Mouse (Mus musculus) G1E (cell line): ENCODE measurements around the gene Gjb5. TPM values are rescaled to one million over a fixed set of nuclear protein-coding genes. Genes with fewer than 3 reads are reported as not detected.

Source experiments
- ATAC-seq: 2 replicates; pipeline ENCODE4 v1.8.0; 2016; ENCODE audit warnings: mild to moderate bottlenecking; ENCODE audit not compliant: insufficient number of reproducible peaks, poor library complexity, low FRiP score, severe bottlenecking; ENCODE audit errors: extremely low read depth
- DNase-seq: peaks from one replicate; pipeline ENCODE4 v3.0.0; 2012; ENCODE audit warnings: low spot score
- H3K27me3 ChIP-seq: 2 replicates; pipeline ENCODE4 v1.6.1; 2012; ENCODE audit warnings: mild to moderate bottlenecking, low read length, inconsistent platforms; ENCODE audit not compliant: insufficient read depth
- H3K36me3 ChIP-seq: replicated peaks from 2 replicates; pipeline ENCODE3; 2012; ENCODE audit warnings: mild to moderate bottlenecking, inconsistent platforms
- H3K4me1 ChIP-seq: 2 replicates; pipeline ENCODE4 v1.6.1; 2012; ENCODE audit warnings: low read depth, low read length, inconsistent platforms, mixed read lengths; ENCODE audit not compliant: insufficient read depth
- H3K4me3 ChIP-seq: 2 replicates; pipeline ENCODE4 v1.5.1; 2012; ENCODE audit warnings: low read depth, mild to moderate bottlenecking, inconsistent platforms, low read length, moderate library complexity, mixed read lengths
- H3K9me3 ChIP-seq: replicated peaks from 2 replicates; pipeline ENCODE4 v1.6.1; 2012; ENCODE audit warnings: inconsistent platforms
- CTCF ChIP-seq: IDR thresholded peaks from 2 replicates; pipeline ENCODE4 v1.5.1; 2012; ENCODE audit warnings: low read depth, low read length, inconsistent platforms, mixed read lengths
- GATA1 ChIP-seq: IDR thresholded peaks from 2 replicates; pipeline ENCODE4 v1.6.1; 2012; ENCODE audit warnings: borderline replicate concordance, low read length, inconsistent platforms, mixed read lengths
- GATA2 ChIP-seq: IDR thresholded peaks from 2 replicates; pipeline ENCODE4 v1.6.1; 2012; ENCODE audit warnings: low read depth, low read length, inconsistent platforms, borderline replicate concordance
- POLR2AphosphoS5 ChIP-seq: IDR thresholded peaks from 2 replicates; pipeline ENCODE4 v1.6.1; 2012; ENCODE audit warnings: low read depth, low read length, inconsistent platforms; ENCODE audit not compliant: insufficient replicate concordance
- TAL1 ChIP-seq: conservative IDR thresholded peaks from 2 replicates; pipeline ENCODE4 v1.6.1; 2012; ENCODE audit warnings: low read depth, low read length, inconsistent platforms, mixed read lengths
- polyA plus RNA-seq: library from polyadenylated mRNA; stranded (reverse); fragments of >175 nt; gene quantifications from 2 replicates; pipeline ENCODE4 v1.2.3, GENCODE M21; 2012
- total RNA-seq, 2 experiments: library from RNA; stranded (forward) in 1 of 2; stranded (reverse) in 1 of 2; fragments of 200-1000 nt in 1 of 2; fragments of >200 nt in 1 of 2; fragmentation: Nextera tagmentation in 1 of 2; gene quantifications; 2 replicates each; pipeline ENCODE4 v1.2.3; 2014 to 2017

The Gjb5 gene
- total and polyA plus RNA-seq, 3 experiments = 0.27 TPM; not detected in 2

DNA sequence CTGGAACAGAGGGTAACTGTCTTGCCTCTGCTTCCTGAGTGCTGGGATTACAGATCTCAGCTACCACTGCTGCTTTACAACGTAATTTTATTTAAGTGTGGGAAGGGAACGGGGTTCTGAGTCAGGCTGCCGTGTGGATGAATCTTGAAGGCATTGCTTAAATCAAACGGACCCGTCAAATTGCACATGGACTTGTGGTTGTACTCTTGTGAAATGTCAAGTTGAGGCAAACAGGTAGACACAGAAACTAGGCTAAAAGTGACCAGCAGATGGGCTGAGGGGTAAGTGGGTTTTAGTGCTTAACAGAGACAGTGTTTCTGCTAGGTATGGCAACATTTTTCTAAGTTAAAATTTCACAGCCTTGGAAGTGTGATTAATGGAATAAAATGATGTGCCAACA, 20.3 kb downstream of the Gjb5 start:
- no peak for ATAC-seq
- H3K9me3 ChIP-seq = peaks cover 71% of the 10 kb centered on the region
- no peak for DNase-seq
- H3K27me3 ChIP-seq = no peaks in the 10 kb centered on the region
- TF ChIP-seq TAL1 = no peak
- no peak for TF ChIP-seq CTCF
- no peak for TF ChIP-seq GATA1
- TF ChIP-seq GATA2 = no peak
- no peak for TF ChIP-seq POLR2AphosphoS5
- no peaks in the 10 kb centered on the region for H3K36me3 ChIP-seq
- H3K4me3 ChIP-seq = no peak overlapping the region
- no peaks in the 10 kb centered on the region for H3K4me1 ChIP-seq

DNA sequence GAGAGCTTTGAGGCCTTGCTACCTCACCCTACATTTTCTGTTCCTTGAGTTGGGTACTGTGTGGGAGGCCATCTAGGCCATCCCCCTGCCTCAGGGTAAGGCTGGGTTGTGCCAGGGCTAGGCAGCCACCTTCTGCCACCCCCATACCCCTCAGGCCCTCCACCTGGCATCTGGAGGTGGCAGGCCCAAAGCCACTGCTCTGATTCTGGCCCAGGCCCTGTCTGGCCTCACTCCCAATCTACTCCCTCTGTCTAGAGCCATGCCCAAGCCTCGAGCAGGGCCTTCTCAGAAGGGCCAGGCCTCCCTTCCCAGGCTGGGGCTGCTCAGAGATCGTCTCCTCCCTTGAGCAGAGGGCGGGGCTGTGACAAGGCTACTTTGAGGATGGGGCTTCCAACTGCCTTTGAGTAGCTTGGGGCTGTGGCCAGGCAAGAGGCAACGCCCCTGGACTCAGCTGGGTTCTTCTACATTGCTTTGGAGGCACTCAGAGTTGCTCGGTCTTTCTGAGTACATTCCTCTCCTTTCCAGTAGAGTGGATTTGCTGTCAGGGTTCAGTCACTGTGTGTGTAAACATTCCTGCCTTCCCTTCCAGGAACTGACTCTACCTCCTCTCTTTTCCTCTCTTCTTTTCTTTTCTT, 23.0 kb downstream of the Gjb5 start:
- Histone ChIP-seq H3K36me3 (no peaks in the 10 kb centered on the region), H3K9me3 (peaks cover 72% of the 10 kb centered on the region), H3K4me1 (no peaks in the 10 kb centered on the region), H3K27me3 (no peaks in the 10 kb centered on the region), H3K4me3 (peak overlapping the region; percentile 30; the same call in 1 of the 2 replicates)
- ATAC-seq (no peak), DNase-seq (no peak)
- TF ChIP-seq GATA1 = no peak
- TF ChIP-seq GATA2 = no peak
- TF ChIP-seq TAL1 = no peak
- no peak for TF ChIP-seq CTCF

- TF ChIP-seq GATA2 (no peak), POLR2AphosphoS5 (no peak), GATA1 (no peak), CTCF (no peak), TAL1 (no peak)
- no peaks in the 10 kb centered on the region for H3K36me3 ChIP-seq
- H3K4me1 ChIP-seq = no peaks in the 10 kb centered on the region
- no peak for DNase-seq
- H3K4me3 ChIP-seq = no peak overlapping the region
- H3K27me3 ChIP-seq = no peaks in the 10 kb centered on the region; the same call in 1 of the 2 replicates
- ATAC-seq = no peak
- H3K9me3 ChIP-seq = peaks cover 81% of the 10 kb centered on the region
Observed at GRCm38 (mm10) chr4:127331171-127331570, 26.8 kb downstream of the Gjb5 start.

DNA sequence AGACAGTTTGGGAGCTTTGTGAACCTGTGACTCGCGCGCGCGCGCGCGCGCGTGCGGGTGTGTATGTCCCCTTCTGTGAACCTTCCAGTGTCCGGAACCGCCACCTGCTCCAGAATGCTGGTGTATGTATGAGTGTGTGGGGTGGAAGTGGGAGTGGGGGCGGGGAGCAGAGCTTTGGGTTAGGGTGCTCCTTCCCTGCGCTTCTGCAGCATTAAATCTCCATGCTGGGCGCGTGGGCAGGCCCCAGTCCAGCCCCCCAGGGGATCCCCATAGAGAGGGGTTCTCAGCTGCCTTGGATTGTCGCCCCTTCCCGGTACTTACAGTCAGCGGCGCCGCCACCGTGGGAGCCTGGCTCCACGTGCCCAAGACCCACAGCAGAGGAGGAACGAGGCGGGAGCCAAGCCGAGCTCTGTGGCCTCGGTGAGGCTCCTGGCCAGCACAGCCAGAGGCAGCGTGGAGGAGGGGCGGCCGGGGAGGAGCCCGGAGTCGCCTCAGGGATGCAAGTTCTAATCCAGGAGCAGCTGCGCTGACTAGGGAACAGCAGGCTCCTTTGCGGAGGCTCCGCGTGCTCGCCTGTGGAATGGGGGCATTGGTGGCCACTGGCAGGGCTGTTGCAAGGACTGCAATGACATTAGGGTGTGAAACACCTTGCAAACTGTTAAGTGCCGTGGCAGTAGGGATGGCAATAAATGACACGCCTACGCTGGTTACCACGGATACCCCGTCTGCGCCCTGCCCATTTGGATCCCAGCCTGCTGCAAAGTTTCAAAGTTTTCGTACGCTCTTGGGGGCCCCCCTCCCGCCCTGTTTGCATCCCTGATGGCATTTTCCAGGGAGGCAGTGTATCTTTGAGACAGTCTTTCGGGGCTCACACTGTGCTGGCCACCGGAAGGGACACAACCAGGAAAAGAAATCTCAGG, 27.5 kb downstream of the Gjb5 start, which contains the start of gene Gjb3:
TSS of gene Gjb3 (minus strand) at position 664 of the 920 bp plus-strand sequence.
- peak within 1 kb of the TSS; percentile 40; the same call in 1 of the 2 replicates for H3K4me3 ChIP-seq
- H3K27me3 ChIP-seq = no peaks in the 10 kb centered on the region; the same call in 1 of the 2 replicates
- no peak for DNase-seq
- H3K4me1 ChIP-seq = no peaks in the 10 kb centered on the region
- peaks cover 82% of the 10 kb centered on the region for H3K9me3 ChIP-seq
- ATAC-seq = no peak
- H3K36me3 ChIP-seq = no peaks in the 10 kb centered on the region
- TF ChIP-seq GATA2 (no peak), GATA1 (no peak), POLR2AphosphoS5 (no peak), TAL1 (no peak), CTCF (no peak)

DNA sequence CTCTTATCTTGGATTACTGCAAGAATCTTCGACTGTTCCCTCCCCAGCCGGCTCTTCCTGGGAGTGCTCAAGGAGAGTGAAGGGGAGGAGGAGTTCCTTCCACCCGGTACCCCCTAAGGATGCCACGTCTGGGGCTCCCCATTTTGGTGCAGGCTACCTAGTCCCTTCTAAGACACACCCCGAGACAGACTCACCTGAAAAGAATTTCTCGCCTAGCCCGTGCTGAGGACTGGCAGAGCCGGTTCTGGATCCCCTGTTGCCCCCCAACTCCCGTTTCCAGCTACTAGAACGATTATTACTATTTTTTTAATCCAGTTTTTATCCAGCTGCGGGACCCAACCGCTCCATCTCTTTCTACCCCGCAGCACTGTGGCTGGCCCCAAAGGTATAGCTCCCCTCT, 28.2 kb downstream of the Gjb5 start:
- no peak for ATAC-seq

GRCm38 (mm10) chr4:127329046-127329445, 28.9 kb downstream of the Gjb5 start:
- Histone ChIP-seq H3K9me3 (peaks cover 83% of the 10 kb centered on the region), H3K36me3 (no peaks in the 10 kb centered on the region), H3K4me1 (no peaks in the 10 kb centered on the region), H3K4me3 (no peak overlapping the region), H3K27me3 (no peaks in the 10 kb centered on the region; the same call in 1 of the 2 replicates)
- no peak for ATAC-seq
- TF ChIP-seq GATA2 (no peak), TAL1 (no peak), GATA1 (no peak)
- DNase-seq = no peak

More for the DNA sequence above, 28.2 kb downstream of the Gjb5 start:
- TF ChIP-seq GATA1 (no peak), GATA2 (no peak)
- Histone ChIP-seq H3K36me3 (no peaks in the 10 kb centered on the region), H3K4me1 (no peaks in the 10 kb centered on the region), H3K27me3 (no peaks in the 10 kb centered on the region; the same call in 1 of the 2 replicates), H3K4me3 (no peak overlapping the region), H3K9me3 (peaks cover 83% of the 10 kb centered on the region)
- DNase-seq = no peak
